Mouse (Mus musculus) midbrain, embryonic 16.5 days (tissue): ENCODE data around the gene Tnfrsf1b. TPM values are rescaled to one million over a fixed set of nuclear protein-coding genes. Genes with fewer than 3 reads are reported as not detected.

Experiments used
- ATAC-seq: fragments of 200-750 bp; cut with Nextera tagmentation; 2 replicates; pipeline ENCODE4 v1.8.0; 2017; ENCODE audit warnings: moderate TSS enrichment
- H3K27ac ChIP-seq: fragments of 300-500 bp; sonication (generic); 2 replicates; pipeline ENCODE4 v1.5.1; 2014; ENCODE audit warnings: mild to moderate bottlenecking, low read length, mixed read lengths
- H3K27me3 ChIP-seq: fragments of 300-500 bp; sonication (generic); 2 replicates; pipeline ENCODE4 v1.6.1; 2014; ENCODE audit warnings: low read depth, low read length, mixed read lengths; ENCODE audit not compliant: control insufficient read depth, insufficient read depth
- H3K36me3 ChIP-seq: fragments of 300-500 bp; sonication (generic); 2 replicates; pipeline ENCODE4 v1.6.1; 2014; ENCODE audit warnings: mild to moderate bottlenecking, low read length, moderate library complexity, mixed read lengths; ENCODE audit not compliant: control insufficient read depth, insufficient read depth
- H3K4me1 ChIP-seq: fragments of 300-500 bp; sonication (generic); 2 replicates; pipeline ENCODE4 v1.6.1; 2014; ENCODE audit warnings: mild to moderate bottlenecking, low read length, mixed read lengths; ENCODE audit not compliant: control insufficient read depth, insufficient read depth
- H3K4me2 ChIP-seq: fragments of 300-500 bp; sonication (generic); 2 replicates; pipeline ENCODE4 v1.6.1; 2014; ENCODE audit warnings: mild to moderate bottlenecking, low read length, mixed read lengths
- H3K4me3 ChIP-seq: fragments of 300-500 bp; sonication (generic); 2 replicates; pipeline ENCODE4 v1.5.1; 2014; ENCODE audit warnings: low read depth, mild to moderate bottlenecking, low read length, moderate library complexity, mixed read lengths
- H3K9ac ChIP-seq: fragments of 300-500 bp; sonication (generic); 2 replicates; pipeline ENCODE4 v1.6.1; 2014; ENCODE audit warnings: low read depth, low read length, mixed read lengths
- H3K9me3 ChIP-seq: fragments of 300-500 bp; sonication (generic); replicated peaks from 2 replicates; pipeline ENCODE4 v1.6.1; 2014; ENCODE audit warnings: mild to moderate bottlenecking, low read length, mixed read lengths; ENCODE audit not compliant: control insufficient read depth, poor library complexity, severe bottlenecking
- WGBS: fragments of 180-500 bp; shearing (Covaris S2); extraction: QIAGEN DNeasy Blood & Tissue Kit; methylation state at CpG from one replicate; pipeline ENCODE4 v1.1.7; 2014; 5-methylcytosine and 5-hydroxymethylcytosine counted together
- polyA plus RNA-seq: library from polyadenylated mRNA; unstranded; fragments of >200 nt; fragmentation: Nextera tagmentation; extraction: Ambion mirVana; gene quantifications from 2 replicates; pipeline ENCODE4 v1.2.1, GENCODE M21; 2015

The Tnfrsf1b gene
- polyA plus RNA-seq, 1 experiment from 2014 or later = 4.2 TPM

- ATAC-seq = no peak
- H3K27me3 ChIP-seq = no peaks in the 10 kb centered on the region
- no peak overlapping the region for H3K27ac ChIP-seq
- WGBS = 59% methylated on average over 2 of the region's 2 CpGs
- H3K4me1 ChIP-seq = no peaks in the 10 kb centered on the region
- H3K36me3 ChIP-seq = no peaks in the 10 kb centered on the region
- no peak overlapping the region for H3K9ac ChIP-seq
- H3K9me3 ChIP-seq = no peaks in the 10 kb centered on the region
- no peak overlapping the region for H3K4me3 ChIP-seq
- H3K4me2 ChIP-seq = no peak overlapping the region
Observed at GRCm38 (mm10) chr4:145264761-145265160, 18.1 kb upstream of the Tnfrsf1b start.

- no peaks in the 10 kb centered on the region for H3K36me3 ChIP-seq
- 100% methylated on average over 1 of the region's 1 CpGs for WGBS
- H3K4me1 ChIP-seq = no peaks in the 10 kb centered on the region
- no peaks in the 10 kb centered on the region for H3K9me3 ChIP-seq
- H3K27ac ChIP-seq = no peak overlapping the region
- H3K4me2 ChIP-seq = no peak overlapping the region
- H3K4me3 ChIP-seq = no peak overlapping the region
- ATAC-seq = no peak
- no peak overlapping the region for H3K9ac ChIP-seq
- no peaks in the 10 kb centered on the region for H3K27me3 ChIP-seq
Observed at GRCm38 (mm10) chr4:145263583-145263982, 16.9 kb upstream of the Tnfrsf1b start.

- no peak overlapping the region for H3K4me3 ChIP-seq
- WGBS = 79% methylated on average over 5 of the region's 5 CpGs
- no peaks in the 10 kb centered on the region for H3K4me1 ChIP-seq
- no peak for ATAC-seq
- H3K4me2 ChIP-seq = no peak overlapping the region
- no peaks in the 10 kb centered on the region for H3K36me3 ChIP-seq
- H3K27me3 ChIP-seq = no peaks in the 10 kb centered on the region
- no peaks in the 10 kb centered on the region for H3K9me3 ChIP-seq
- H3K27ac ChIP-seq = no peak overlapping the region
- no peak overlapping the region for H3K9ac ChIP-seq
Observed at GRCm38 (mm10) chr4:145260802-145261201, 14.1 kb upstream of the Tnfrsf1b start.

GRCm38 (mm10) chr4:145257751-145258434 is 11.2 kb upstream of the Tnfrsf1b start:
- 72% methylated on average over 5 of the region's 5 CpGs for WGBS
- no peak overlapping the region for H3K9ac ChIP-seq
- H3K27me3 ChIP-seq = no peaks in the 10 kb centered on the region
- H3K9me3 ChIP-seq = no peaks in the 10 kb centered on the region
- no peak overlapping the region for H3K4me2 ChIP-seq
- no peak overlapping the region for H3K4me3 ChIP-seq
- H3K27ac ChIP-seq = no peak overlapping the region
- ATAC-seq = no peak
- H3K36me3 ChIP-seq = no peaks in the 10 kb centered on the region
- no peaks in the 10 kb centered on the region for H3K4me1 ChIP-seq

GRCm38 (mm10) chr4:145256144-145256543 is 9.5 kb upstream of the Tnfrsf1b start:
- Histone ChIP-seq H3K36me3 (no peaks in the 10 kb centered on the region), H3K27ac (no peak overlapping the region), H3K27me3 (no peaks in the 10 kb centered on the region), H3K4me2 (no peak overlapping the region), H3K9ac (no peak overlapping the region), H3K4me3 (no peak overlapping the region), H3K9me3 (no peaks in the 10 kb centered on the region), H3K4me1 (no peaks in the 10 kb centered on the region)
- ATAC-seq = no peak
- 95% methylated on average over 5 of the region's 5 CpGs for WGBS

GRCm38 (mm10) chr4:145254418-145254817 is 7.7 kb upstream of the Tnfrsf1b start:
- no peak for ATAC-seq
- 61% methylated on average over 13 of the region's 13 CpGs for WGBS
- no peaks in the 10 kb centered on the region for H3K27me3 ChIP-seq
- no peak overlapping the region for H3K4me3 ChIP-seq
- H3K4me2 ChIP-seq = no peak overlapping the region
- H3K36me3 ChIP-seq = no peaks in the 10 kb centered on the region
- H3K27ac ChIP-seq = no peak overlapping the region
- no peak overlapping the region for H3K9ac ChIP-seq
- H3K9me3 ChIP-seq = no peaks in the 10 kb centered on the region
- no peaks in the 10 kb centered on the region for H3K4me1 ChIP-seq

- Histone ChIP-seq H3K4me3 (no peak overlapping the region), H3K27ac (no peak overlapping the region), H3K9me3 (no peaks in the 10 kb centered on the region), H3K27me3 (peaks cover under 1% of the 10 kb centered on the region), H3K4me1 (no peaks in the 10 kb centered on the region), H3K4me2 (no peak overlapping the region), H3K36me3 (no peaks in the 10 kb centered on the region), H3K9ac (no peak overlapping the region)
- 90% methylated on average over 8 of the region's 8 CpGs for WGBS
- no peak for ATAC-seq
Observed at GRCm38 (mm10) chr4:145252611-145253010, 5.9 kb upstream of the Tnfrsf1b start.

- Histone ChIP-seq H3K9me3 (no peaks in the 10 kb centered on the region), H3K4me2 (no peak overlapping the region), H3K9ac (no peak overlapping the region), H3K27ac (no peak overlapping the region), H3K4me3 (no peak overlapping the region), H3K4me1 (no peaks in the 10 kb centered on the region; the same call in 1 of the 2 replicates), H3K27me3 (peaks cover 11% of the 10 kb centered on the region), H3K36me3 (no peaks in the 10 kb centered on the region)
- WGBS = 97% methylated on average over 4 of the region's 4 CpGs
- ATAC-seq = no peak
Observed at GRCm38 (mm10) chr4:145251546-145251945, 4.9 kb upstream of the Tnfrsf1b start.

GRCm38 (mm10) chr4:145250002-145250401 is 3.3 kb upstream of the Tnfrsf1b start:
- Histone ChIP-seq H3K27ac (no peak overlapping the region), H3K36me3 (no peaks in the 10 kb centered on the region), H3K4me2 (no peak overlapping the region), H3K4me1 (no peaks in the 10 kb centered on the region; the same call in 1 of the 2 replicates), H3K9ac (no peak overlapping the region), H3K9me3 (no peaks in the 10 kb centered on the region), H3K27me3 (peaks cover 17% of the 10 kb centered on the region), H3K4me3 (no peak overlapping the region)
- WGBS = 83% methylated on average over 4 of the region's 4 CpGs
- ATAC-seq = no peak
